Mouse (Mus musculus) ovary, adult 2 months (tissue): Measurements from ENCODE around the gene Rnf225. TPM values are rescaled to one million over a fixed set of nuclear protein-coding genes. Genes with fewer than 3 reads are reported as not detected.

Experiments
- polyA plus RNA-seq: library from polyadenylated mRNA; depleted of rRNA; stranded (reverse); fragments of >200 nt; gene quantifications from 2 replicates; pipeline ENCODE4 v1.2.3, GENCODE M21; 2012; rRNA removed

Gene Rnf225
- 1.1 and 1.4 TPM in 2 replicates for polyA plus RNA-seq

GRCm38 (mm10) chr7:12927191-12927680 lies at the start of gene Rnf225:
Gene Rnf225, plus strand, starts transcription at chr7:12927416.

GRCm38 (mm10) chr7:12880911-12881660 lies 46.1 kb upstream of the Rnf225 start, which contains the start of gene Zfp128:
Gene Zfp128, plus strand, starts transcription at chr7:12881177.

GRCm38 (mm10) chr7:12897655-12898410 lies 29.4 kb upstream of the Rnf225 start, which contains the start of gene Zscan22:
Gene Zscan22, plus strand, starts transcription at chr7:12897815.

GRCm38 (mm10) chr7:12921705-12922465 lies 5.3 kb upstream of the Rnf225 start, which contains the start of gene Rps5:
Gene Rps5, plus strand, starts transcription at chr7:12922290.

GRCm38 (mm10) chr7:12965678-12966091 lies 38.5 kb downstream of the Rnf225 start, which contains the start of gene Zfp324:
Gene Zfp324, plus strand, starts transcription at chr7:12965838.

GRCm38 (mm10) chr7:12977682-12978389 lies 50.6 kb downstream of the Rnf225 start, which contains the start of gene Zfp446:
Gene Zfp446, plus strand, starts transcription at chr7:12977848.

Other genes starting within 250 kb of the Rnf225 start
- not detected in 2 replicates for gene Vmn2r55, start 242.4 kb upstream of the Rnf225 start, polyA plus RNA-seq
- gene Vmn2r56, start 192.4 kb upstream of the Rnf225 start, polyA plus RNA-seq, result not detected in 2 replicates
- gene Zscan18, start 123.8 kb upstream of the Rnf225 start, polyA plus RNA-seq, result 3.9 and 4.8 TPM in 2 replicates
- gene Zfp329, start 108.6 kb upstream of the Rnf225 start, polyA plus RNA-seq, result 0.62 and 1.2 TPM in 2 replicates
- 4.6 and 11.1 TPM in 2 replicates for gene Zfp110, start 92.7 kb upstream of the Rnf225 start, polyA plus RNA-seq
- 1.4 and 1.5 TPM in 2 replicates for gene Zfp128, start 46.2 kb upstream of the Rnf225 start, polyA plus RNA-seq
- gene Zscan22, start 29.6 kb upstream of the Rnf225 start, polyA plus RNA-seq, result 15.0 and 21.0 TPM in 2 replicates
- 4,303 and 5,955 TPM in 2 replicates for gene Rps5, start 5.1 kb upstream of the Rnf225 start, polyA plus RNA-seq
- 15.2 and 15.9 TPM in 2 replicates for gene Zfp324, start 38.4 kb downstream of the Rnf225 start, polyA plus RNA-seq
- 8.6 and 10.7 TPM in 2 replicates for gene Zfp446, start 50.4 kb downstream of the Rnf225 start, polyA plus RNA-seq
- 0.14 and 0.92 TPM in 2 replicates for gene Slc27a5, start 70.8 kb downstream of the Rnf225 start, polyA plus RNA-seq
- gene Trim28, start 71.7 kb downstream of the Rnf225 start, polyA plus RNA-seq, result 489 and 576 TPM in 2 replicates
- gene Zbtb45, start 82.6 kb downstream of the Rnf225 start, polyA plus RNA-seq, result 65.0 and 66.4 TPM in 2 replicates
- 67.1 and 76.2 TPM in 2 replicates for gene Chmp2a, start 107.4 kb downstream of the Rnf225 start, polyA plus RNA-seq
- 121 and 156 TPM in 2 replicates for gene Ube2m, start 110.9 kb downstream of the Rnf225 start, polyA plus RNA-seq
- 8.6 and 8.9 TPM in 2 replicates for gene Mzf1, start 127.3 kb downstream of the Rnf225 start, polyA plus RNA-seq
- not detected in 2 replicates for gene Vmn1r85, start 167.8 kb downstream of the Rnf225 start, polyA plus RNA-seq
- gene Vmn1r86, start 192.5 kb downstream of the Rnf225 start, polyA plus RNA-seq, result not detected in 2 replicates
- not detected in 2 replicates for gene Vmn1r87, start 212.7 kb downstream of the Rnf225 start, polyA plus RNA-seq
- gene Vmn1r88, start 232.2 kb downstream of the Rnf225 start, polyA plus RNA-seq, result not detected in 2 replicates